Mouse (Mus musculus): ENCODE measurements around the gene Sgcd.

- TF ChIP-seq CTCF (IDR thresholded peaks at IDR 0.05; ENCODE audit: control insufficient read depth, insufficient read depth, insufficient replicate concordance, low read depth, low read length): no peak
- TF ChIP-seq POLR2A (IDR thresholded peaks at IDR 0.05; ENCODE audit: control insufficient read depth, low read depth, low read length): no peak
Observed at GRCm38 (mm10) chr11:47015683-47016082, 973.1 kb downstream of the Sgcd start.

All from testis, adult 2 months (tissue).